Mouse (Mus musculus) forebrain, postnatal 0 days (tissue): ENCODE results near the gene Fam118b. TPM values are rescaled to one million over a fixed set of nuclear protein-coding genes. Genes with fewer than 3 reads are reported as not detected.
A peak's percentile ranks its signal among the peaks of the same experiment; 100 is the strongest.

Experiments used
- ATAC-seq: fragments of 200-750 bp; cut with Nextera tagmentation; 2 replicates; pipeline ENCODE4 v1.8.0; 2017; ENCODE audit warnings: mild to moderate bottlenecking, moderate library complexity
- DNase-seq: peaks from one replicate; pipeline ENCODE4 v3.0.0-alpha.2; 2015
- H3K27ac ChIP-seq: fragments of 300-500 bp; sonication (generic); 2 replicates; pipeline ENCODE4 v1.5.1; 2014; ENCODE audit warnings: low read depth, mild to moderate bottlenecking, antibody characterized with exemption, low read length, moderate library complexity, mixed read lengths
- H3K27me3 ChIP-seq: fragments of 300-500 bp; sonication (generic); 2 replicates; pipeline ENCODE4 v1.6.1; 2014; ENCODE audit warnings: mild to moderate bottlenecking, low read length, mixed read lengths; ENCODE audit not compliant: insufficient read depth
- H3K36me3 ChIP-seq: fragments of 300-500 bp; sonication (generic); 2 replicates; pipeline ENCODE4 v1.6.1; 2014; ENCODE audit warnings: mild to moderate bottlenecking, moderate library complexity; ENCODE audit not compliant: insufficient read depth
- H3K4me1 ChIP-seq: fragments of 300-500 bp; sonication (generic); 2 replicates; pipeline ENCODE4 v1.6.1; 2014; ENCODE audit warnings: antibody characterized with exemption; ENCODE audit not compliant: insufficient read depth
- H3K4me2 ChIP-seq: fragments of 300-500 bp; sonication (generic); 2 replicates; pipeline ENCODE4 v1.6.1; 2014; ENCODE audit warnings: low read depth, mild to moderate bottlenecking, moderate library complexity
- H3K4me3 ChIP-seq: fragments of 300-500 bp; sonication (generic); 2 replicates; pipeline ENCODE4 v1.5.1; 2014; ENCODE audit warnings: low read depth, low read length, mixed read lengths
- H3K9ac ChIP-seq: fragments of 300-500 bp; sonication (generic); 2 replicates; pipeline ENCODE4 v1.6.1; 2014; ENCODE audit warnings: mild to moderate bottlenecking
- H3K9me3 ChIP-seq: fragments of 300-500 bp; sonication (generic); 2 replicates; pipeline ENCODE4 v1.6.1; 2016; ENCODE audit warnings: low read length
- CTCF ChIP-seq: sonication (generic); IDR thresholded peaks from 2 replicates; pipeline ENCODE4 v1.5.1; 2016; ENCODE audit warnings: antibody characterized with exemption, control low read depth, low read depth
- WGBS: fragments of 180-500 bp; shearing (Covaris S2); extraction: QIAGEN DNeasy Blood & Tissue Kit; methylation state at CpG from one replicate; pipeline ENCODE4 v1.1.7; 2014; 5-methylcytosine and 5-hydroxymethylcytosine counted together
- polyA plus RNA-seq: library from polyadenylated mRNA; unstranded; fragments of >200 nt; fragmentation: Nextera tagmentation; extraction: Ambion mirVana; gene quantifications from 2 replicates; pipeline ENCODE4 v1.2.1, GENCODE M21; 2015
- total RNA-seq: library from RNA; depleted of rRNA; stranded (reverse); fragments of >200 nt; gene quantifications from 2 replicates; pipeline ENCODE4 v1.2.3, GENCODE M21; 2014

The Fam118b gene
- total and polyA plus RNA-seq, 2 experiments from 2014 or later = 34.6 to 49.7 TPM

DNA sequence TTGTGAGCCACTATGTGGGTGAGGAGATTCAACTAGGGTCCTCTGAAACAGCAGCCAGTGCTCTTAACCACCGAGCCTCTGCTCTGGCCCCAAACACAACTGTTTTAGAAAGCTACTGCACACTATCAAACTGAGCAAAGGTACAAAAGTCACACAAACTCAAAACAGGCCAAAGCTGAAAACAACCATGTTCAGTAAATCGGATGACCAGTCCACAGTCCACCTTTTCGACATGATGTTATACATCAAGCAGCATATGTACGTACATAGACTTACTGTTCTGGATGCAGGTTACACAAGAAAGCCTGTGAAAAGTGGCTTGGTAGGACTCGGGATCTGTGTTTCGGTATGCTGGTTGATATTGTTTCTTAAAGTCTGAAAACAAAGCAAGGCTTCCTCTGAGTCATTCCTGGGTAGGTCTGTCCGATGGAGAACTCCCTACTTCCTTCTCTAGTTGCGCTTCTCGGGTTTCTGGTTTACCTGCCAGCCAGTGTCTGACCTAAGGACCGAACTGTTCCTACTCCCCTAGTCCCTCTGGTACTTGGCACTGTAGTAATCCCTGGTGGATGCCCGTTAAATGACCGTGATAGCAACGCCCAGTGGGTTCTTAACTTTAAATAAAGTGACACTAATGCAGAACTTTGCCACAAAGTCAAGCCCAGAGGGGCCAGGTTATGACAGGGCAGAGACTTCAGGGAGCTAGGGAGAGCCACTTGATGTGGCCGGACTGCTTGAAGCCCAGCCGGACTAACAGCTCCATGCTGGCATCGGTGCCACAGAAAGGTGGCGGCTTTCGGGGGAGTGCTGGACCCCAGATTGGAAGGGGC, 68.4 kb downstream of the Fam118b start:
- H3K27me3 ChIP-seq = no peaks in the 10 kb centered on the region
- H3K4me1 ChIP-seq = peaks cover 9% of the 10 kb centered on the region
- ATAC-seq (peak; percentile 50), DNase-seq (peak; percentile 10)
- H3K4me2 ChIP-seq = peak overlapping the region; percentile 93
- peak overlapping the region; percentile 50 for H3K4me3 ChIP-seq
- TF ChIP-seq CTCF = no peak
- no peaks in the 10 kb centered on the region for H3K9me3 ChIP-seq
- 25% methylated on average over 18 of the region's 18 CpGs for WGBS
- H3K9ac ChIP-seq = peak overlapping the region; percentile 53
- H3K36me3 ChIP-seq = no peaks in the 10 kb centered on the region
- H3K27ac ChIP-seq = no peak overlapping the region

- 76% methylated on average over 10 of the region's 10 CpGs for WGBS
These were observed 69.3 kb downstream of the Fam118b start for GRCm38 (mm10) chr9:35198351-35198750.

GRCm38 (mm10) chr9:35197625-35198024, 70.0 kb downstream of the Fam118b start:
- Histone ChIP-seq H3K27ac (no peak overlapping the region), H3K4me3 (no peak overlapping the region), H3K9ac (no peak overlapping the region), H3K27me3 (no peaks in the 10 kb centered on the region), H3K4me2 (no peak overlapping the region), H3K36me3 (no peaks in the 10 kb centered on the region), H3K9me3 (no peaks in the 10 kb centered on the region), H3K4me1 (peaks cover 9% of the 10 kb centered on the region)
- ATAC-seq (no peak), DNase-seq (no peak)
- no peak for TF ChIP-seq CTCF
- 90% methylated on average over 3 of the region's 3 CpGs for WGBS

More at GRCm38 (mm10) chr9:35198351-35198750, 69.3 kb downstream of the Fam118b start:
- Histone ChIP-seq H3K27me3 (no peaks in the 10 kb centered on the region), H3K9ac (no peak overlapping the region), H3K4me2 (no peak overlapping the region), H3K4me1 (peaks cover 9% of the 10 kb centered on the region), H3K27ac (no peak overlapping the region), H3K4me3 (no peak overlapping the region), H3K36me3 (no peaks in the 10 kb centered on the region), H3K9me3 (no peaks in the 10 kb centered on the region)
- no peak for TF ChIP-seq CTCF
- DNase-seq (no peak), ATAC-seq (no peak)

- Histone ChIP-seq H3K4me3 (no peak overlapping the region), H3K4me1 (no peaks in the 10 kb centered on the region), H3K27ac (no peak overlapping the region), H3K27me3 (no peaks in the 10 kb centered on the region), H3K9ac (no peak overlapping the region), H3K9me3 (no peaks in the 10 kb centered on the region), H3K4me2 (no peak overlapping the region), H3K36me3 (no peaks in the 10 kb centered on the region)
- TF ChIP-seq CTCF = no peak
- 97% methylated on average over 3 of the region's 3 CpGs for WGBS
- DNase-seq (no peak), ATAC-seq (no peak)
These were observed 73.6 kb downstream of the Fam118b start for GRCm38 (mm10) chr9:35194048-35194447.

DNA sequence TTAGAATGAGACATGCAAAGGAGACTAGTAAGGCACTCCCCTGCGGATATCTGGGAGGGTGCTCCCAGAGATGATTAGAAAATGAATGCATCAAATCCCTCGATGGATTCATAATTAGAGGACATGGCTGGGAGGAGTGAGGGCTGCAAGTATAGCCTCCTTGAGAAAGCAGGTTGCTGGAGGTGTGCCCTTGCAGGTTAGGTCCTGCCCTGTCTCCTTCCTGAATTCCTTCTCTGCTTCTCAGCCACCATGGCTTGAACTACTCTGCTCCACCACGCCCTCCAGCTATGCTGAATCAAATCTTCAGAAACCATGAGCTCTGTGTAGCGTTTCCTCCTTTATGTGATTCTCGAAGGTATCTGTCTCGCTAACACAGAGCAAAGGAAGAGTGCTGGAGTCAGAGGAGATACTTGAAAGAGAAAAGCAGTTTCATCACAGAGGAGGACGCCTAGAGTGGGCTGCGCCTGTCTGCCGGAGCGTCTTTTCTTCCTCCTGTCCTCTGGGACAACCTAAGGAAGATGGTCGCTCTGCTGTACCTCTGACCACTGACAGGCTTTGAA, 74.5 kb downstream of the Fam118b start:
- no peak overlapping the region for H3K27ac ChIP-seq
- H3K4me2 ChIP-seq = no peak overlapping the region
- no peaks in the 10 kb centered on the region for H3K36me3 ChIP-seq
- H3K9ac ChIP-seq = no peak overlapping the region
- H3K4me1 ChIP-seq = no peaks in the 10 kb centered on the region
- no peak for DNase-seq
- peak; percentile 25 for ATAC-seq
- 74% methylated on average over 11 of the region's 11 CpGs for WGBS
- TF ChIP-seq CTCF = no peak
- H3K9me3 ChIP-seq = no peaks in the 10 kb centered on the region
- no peaks in the 10 kb centered on the region for H3K27me3 ChIP-seq
- H3K4me3 ChIP-seq = no peak overlapping the region

GRCm38 (mm10) chr9:35188700-35189099, 78.9 kb downstream of the Fam118b start:
- peak overlapping the region; percentile 29 for H3K4me2 ChIP-seq
- H3K4me3 ChIP-seq = no peak overlapping the region
- no peaks in the 10 kb centered on the region for H3K4me1 ChIP-seq
- H3K27me3 ChIP-seq = no peaks in the 10 kb centered on the region
- H3K9me3 ChIP-seq = no peaks in the 10 kb centered on the region
- DNase-seq (peak; percentile 78), ATAC-seq (peak; percentile 79)
- WGBS = 55% methylated on average over 22 of the region's 22 CpGs
- H3K9ac ChIP-seq = no peak overlapping the region
- peak; percentile 46; the same call in 1 of the 2 replicates for TF ChIP-seq CTCF
- no peak overlapping the region for H3K27ac ChIP-seq
- H3K36me3 ChIP-seq = no peaks in the 10 kb centered on the region

GRCm38 (mm10) chr9:35187351-35187903, 80.2 kb downstream of the Fam118b start:
- 90% methylated on average over 10 of the region's 10 CpGs for WGBS
- no peak for TF ChIP-seq CTCF

More at GRCm38 (mm10) chr9:35187351-35187903, 80.2 kb downstream of the Fam118b start:
- H3K27me3 ChIP-seq = no peaks in the 10 kb centered on the region
- no peak overlapping the region for H3K4me3 ChIP-seq
- no peaks in the 10 kb centered on the region for H3K4me1 ChIP-seq
- no peaks in the 10 kb centered on the region for H3K36me3 ChIP-seq
- no peaks in the 10 kb centered on the region for H3K9me3 ChIP-seq
- ATAC-seq = no peak
- H3K4me2 ChIP-seq = no peak overlapping the region
- no peak for DNase-seq
- H3K9ac ChIP-seq = no peak overlapping the region
- H3K27ac ChIP-seq = no peak overlapping the region
